Mouse (Mus musculus) frontal cortex, postnatal 25 days (tissue): Measurements from ENCODE around the gene Brat1.

Experiments used
- DNase-seq, 2 experiments: peaks; one replicate each; pipeline ENCODE4 v3.0.0; 2022; ENCODE audit warnings: low spot score in 2 of 2

The Brat1 gene

DNA sequence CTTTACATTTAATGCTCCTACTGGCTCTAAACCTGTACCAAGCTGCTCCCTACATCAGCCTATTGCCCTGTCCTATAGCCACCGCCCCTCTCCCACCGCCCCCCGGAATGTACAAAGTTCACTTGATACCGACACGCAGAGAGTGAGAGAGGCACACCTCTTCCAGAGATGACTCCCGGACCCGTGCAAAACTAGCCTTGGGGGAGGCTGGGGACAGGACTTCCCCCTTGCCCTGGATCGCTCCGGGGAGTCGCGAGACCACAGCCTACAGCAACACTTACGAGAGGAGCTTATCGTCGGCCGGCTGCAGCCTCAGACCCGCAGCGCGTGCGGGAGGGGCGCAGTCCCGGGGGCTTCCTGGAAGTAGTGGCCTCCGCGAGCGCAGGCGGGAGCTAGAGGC is 3.1 kb upstream of the Brat1 start:
- DNase-seq = no peak

DNA sequence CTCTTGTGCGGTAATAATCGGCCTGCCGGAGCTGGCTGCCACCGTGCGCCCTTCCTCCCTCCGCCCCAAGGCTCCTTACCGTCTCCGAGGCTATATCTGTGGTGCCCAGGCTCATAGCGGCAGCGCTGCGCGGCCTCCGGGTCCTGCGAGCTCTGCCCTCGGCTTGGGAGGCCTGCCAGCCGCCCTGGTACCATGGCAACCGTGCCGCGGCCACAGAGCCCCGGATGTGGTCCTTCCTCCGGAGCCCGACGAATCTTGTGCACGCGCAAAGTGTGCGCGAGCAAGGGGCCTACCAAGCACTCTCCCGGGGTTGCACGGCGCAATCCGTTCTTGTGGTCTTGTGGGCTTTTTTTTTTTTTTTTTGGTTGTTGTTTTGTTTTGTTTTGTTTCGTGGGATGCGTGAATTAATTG is 2.7 kb upstream of the Brat1 start, which contains the start of gene Iqce:
Gene Iqce, minus strand, starts transcription at position 276 of the 411 bp plus-strand sequence.
- peak; percentile 89 to 92 for DNase-seq

DNA sequence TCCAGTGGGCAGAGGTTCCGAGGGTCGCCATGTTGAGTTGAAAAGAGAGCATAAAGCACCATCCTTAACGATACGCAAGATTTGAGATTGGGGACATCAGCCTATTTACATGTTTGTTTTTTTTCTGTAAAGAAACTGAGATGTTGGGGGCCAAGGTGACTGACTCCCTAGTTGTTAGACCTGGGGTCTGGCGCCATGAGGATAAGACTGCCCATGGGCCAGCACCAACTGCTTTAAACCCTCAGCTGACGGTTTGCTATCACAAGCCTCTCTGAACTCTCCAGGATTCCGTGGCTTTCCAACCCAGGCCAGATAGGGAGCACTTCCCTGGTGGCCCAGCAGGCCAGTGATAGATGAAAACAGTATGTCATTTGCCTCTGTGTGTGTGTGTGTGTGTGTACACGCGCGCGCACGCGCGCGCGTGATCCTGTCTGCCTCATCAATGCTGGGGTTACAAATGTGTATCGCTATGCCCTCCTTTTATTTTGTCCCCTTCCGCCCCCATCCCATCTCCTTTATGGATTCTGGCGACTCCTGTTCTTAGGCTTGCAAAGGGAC is 2.1 kb upstream of the Brat1 start:
- DNase-seq = no peak

DNA sequence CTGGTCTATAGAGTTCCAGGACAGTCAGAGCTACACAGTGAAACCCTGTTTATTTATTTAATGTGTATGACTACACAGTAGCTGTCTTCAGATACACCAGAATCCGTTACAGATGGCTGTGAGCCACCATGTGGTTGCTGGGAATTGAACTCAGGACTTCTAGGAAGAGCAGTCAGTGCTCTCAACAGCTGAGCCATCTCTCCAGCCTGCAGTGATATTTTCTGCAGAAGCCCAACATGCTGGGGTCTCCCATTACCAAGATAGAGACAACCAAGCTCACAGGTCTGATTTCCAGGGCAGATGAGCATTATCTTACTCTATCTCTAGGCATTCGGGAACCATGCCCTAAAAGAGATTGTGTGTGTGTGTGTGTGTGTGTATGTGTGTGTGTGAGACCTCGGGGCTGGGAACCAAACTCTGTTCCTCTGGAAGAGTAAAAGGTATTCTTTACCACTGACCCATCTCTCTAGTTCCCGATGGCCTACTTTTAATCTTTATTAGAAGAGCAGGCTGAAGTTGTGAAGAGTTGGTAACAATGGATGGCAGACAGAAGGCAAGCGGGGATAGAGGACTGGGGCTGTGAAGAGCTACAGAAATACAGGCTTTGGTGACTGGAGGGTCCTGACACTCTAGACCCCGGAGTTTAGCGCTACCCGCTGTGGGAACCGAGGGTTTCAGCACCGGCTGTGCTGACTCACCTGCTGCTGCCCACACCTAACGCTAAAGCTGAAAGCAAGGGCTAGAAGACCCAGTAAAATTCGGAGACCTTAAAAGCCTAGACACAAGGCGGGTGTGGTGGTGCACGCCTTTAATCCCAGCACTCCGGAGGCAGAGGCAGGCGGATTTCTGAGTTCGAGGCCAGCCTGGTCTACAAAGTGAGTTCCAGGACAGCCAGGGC is 1.1 kb upstream of the Brat1 start:
- no peak for DNase-seq

DNA sequence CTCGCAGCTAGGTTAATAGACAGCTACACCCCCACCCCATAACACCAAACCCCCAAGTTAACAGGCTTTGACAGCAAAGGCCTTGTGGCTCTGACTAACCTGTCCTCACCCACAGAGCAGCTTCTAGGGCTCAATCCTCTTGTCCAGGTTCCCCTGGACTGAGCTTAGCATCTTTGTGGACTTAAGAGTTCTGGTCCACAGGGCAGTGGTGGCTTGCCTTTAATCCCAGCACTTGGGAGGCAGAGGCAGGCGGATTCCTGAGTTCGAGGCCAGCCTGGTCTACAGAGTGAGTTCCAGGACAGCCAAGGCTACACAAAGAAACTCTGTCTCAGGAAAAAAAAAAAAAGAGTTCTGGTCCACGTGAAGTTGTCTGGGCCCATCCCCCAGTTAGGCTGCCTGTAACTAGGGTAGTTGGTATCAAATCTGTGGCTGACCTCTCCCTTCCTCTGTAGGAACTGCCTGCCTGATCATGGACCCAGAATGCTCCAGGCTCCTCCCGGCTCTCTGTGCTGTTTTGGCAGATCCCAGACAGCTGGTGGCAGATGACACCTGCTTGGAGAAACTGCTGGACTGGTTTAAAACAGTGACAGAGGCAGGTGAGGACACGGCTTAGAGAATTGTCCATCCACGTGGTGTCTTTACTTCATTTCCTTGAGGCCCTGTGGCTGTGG is 825 bp downstream of the Brat1 start:
- no peak for DNase-seq

DNA sequence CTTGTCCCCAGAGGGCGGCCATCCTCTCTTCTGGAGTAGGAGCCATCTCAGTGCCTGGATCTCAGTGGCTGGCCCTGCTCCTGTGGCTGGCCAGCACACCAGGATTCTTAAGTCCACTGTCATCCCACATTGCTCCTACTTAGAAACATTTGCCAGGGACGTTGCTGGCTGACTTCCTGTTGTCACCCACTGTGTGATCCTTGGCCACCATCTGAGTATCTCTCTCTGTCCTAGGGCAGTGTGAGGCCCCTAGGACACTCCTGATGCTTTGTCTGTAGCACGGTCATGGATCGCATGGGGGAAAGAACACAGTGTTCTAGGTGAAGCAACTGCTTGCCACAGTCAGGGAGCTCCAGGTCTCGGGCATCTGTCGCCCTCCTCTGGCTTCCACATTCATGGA is 5.5 kb downstream of the Brat1 start:
- DNase-seq = no peak

DNA sequence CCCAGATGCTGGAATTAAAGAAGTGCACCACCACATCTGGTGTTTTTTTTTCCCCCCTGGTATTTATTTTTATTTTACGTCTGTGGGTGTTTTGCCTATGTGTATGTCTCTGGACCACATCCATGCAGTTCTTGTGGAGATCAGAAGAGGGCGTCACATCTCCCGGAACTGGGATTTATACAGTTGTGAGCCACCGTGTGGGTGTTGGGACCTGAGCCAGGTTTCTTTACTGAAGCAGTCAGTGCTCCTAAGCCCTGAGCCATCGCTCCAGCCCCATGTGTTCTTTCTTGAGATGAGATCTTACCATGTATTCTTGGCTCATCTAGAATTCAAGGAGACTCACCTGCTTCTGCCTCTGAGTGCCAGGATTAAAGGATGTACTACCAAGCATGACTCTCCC is 6.2 kb downstream of the Brat1 start:
- no peak for DNase-seq

DNA sequence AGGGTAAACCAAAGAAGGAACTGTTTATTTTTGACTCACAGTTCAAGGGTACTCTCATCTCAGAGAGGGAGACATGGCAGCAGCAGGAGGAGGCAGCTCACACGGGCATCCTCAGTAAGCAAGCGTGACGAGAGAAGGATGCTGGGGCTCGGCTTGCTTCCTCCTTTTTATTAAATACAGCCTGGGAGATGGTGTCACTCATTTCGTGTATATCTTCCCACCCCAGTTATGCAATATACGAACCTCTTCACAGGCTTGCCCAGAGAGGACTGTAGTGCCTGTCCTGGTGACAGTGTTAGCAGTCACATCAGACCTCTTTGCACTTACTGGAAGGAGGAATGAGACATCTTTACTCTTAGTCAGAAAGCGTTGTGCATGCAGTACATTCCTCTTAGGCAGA is 16.0 kb downstream of the Brat1 start:
- DNase-seq = no peak

DNA sequence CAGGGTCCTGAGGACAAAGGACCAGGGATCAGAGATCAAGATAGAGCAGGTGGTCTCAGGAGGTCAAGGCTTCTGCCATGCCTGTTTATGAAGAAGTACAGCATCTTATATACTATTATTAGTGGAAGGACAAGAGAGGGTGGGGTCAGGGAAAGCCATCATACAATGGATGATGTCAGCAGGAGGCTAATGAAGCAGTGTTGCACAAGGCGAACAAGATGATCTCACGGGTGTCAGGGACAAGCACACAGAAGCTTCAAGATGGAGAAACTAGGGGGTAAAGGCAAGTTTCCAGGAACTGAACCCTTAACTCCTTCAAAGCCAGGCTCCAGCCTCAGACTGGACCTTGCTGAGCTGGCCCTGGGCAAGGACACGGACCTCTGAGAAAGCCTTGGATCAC is 17.3 kb downstream of the Brat1 start:
- DNase-seq = no peak

DNA sequence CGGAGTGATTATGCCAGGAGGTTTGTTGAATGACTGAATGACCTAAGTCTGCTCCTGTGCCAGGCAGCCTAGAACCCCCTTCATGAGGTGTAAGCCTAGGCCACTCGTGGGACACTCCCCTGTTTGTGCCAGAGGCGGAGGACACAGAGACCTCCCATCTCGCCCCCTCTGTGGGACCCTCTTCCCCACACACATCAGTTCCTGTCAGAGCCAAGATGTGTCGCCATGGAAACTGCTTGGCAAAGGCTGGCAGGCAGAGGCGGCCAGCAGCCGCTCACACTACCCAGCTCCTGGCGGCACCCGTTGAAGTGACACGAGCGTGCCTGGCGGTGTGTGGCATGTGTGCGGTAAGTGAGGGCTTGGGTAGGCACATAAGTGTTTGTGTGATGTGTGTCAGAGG is 19.0 kb downstream of the Brat1 start, which contains the start of gene Amz1:
Gene Amz1, plus strand, starts transcription at position 306 of the 400 bp plus-strand sequence.
- DNase-seq = peak; percentile 45 to 57

DNA sequence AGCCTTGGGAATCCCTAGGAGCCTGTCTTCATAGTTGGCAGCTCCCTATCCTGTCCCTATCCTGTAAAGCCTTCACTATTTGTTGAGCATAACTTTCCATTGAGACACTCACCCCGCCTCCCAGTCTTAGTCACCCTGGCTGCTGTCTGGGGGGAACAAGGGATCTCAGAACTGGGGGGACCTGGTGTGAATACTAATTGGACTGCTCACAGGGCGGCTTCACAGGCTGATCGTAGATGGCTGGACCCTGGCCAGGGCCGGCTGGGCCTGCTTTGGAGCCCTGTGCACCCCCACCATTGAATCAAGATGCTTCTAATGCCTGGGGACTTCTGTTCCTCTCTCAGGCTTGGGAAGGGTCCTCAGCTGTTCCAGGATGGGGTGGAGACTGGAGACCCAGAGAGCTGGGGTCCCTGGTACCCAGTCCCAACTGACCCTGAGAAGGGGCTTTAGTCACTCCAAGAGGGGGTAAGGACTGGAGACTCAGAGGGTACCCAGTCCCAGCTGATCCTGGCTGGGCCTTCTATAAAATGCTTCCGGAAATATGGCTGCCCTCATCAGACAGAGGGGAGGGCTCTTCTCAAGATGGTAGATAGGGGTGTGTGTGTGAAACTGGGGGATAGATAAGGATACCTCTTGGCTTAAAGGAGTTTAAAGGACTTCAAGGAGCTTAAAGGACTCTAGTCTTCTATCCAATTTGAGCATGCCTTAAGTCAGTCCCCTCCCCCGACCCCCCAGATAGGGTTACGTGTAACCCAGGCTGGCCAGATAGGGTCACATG is 21.4 kb downstream of the Brat1 start:
- DNase-seq = no peak

DNA sequence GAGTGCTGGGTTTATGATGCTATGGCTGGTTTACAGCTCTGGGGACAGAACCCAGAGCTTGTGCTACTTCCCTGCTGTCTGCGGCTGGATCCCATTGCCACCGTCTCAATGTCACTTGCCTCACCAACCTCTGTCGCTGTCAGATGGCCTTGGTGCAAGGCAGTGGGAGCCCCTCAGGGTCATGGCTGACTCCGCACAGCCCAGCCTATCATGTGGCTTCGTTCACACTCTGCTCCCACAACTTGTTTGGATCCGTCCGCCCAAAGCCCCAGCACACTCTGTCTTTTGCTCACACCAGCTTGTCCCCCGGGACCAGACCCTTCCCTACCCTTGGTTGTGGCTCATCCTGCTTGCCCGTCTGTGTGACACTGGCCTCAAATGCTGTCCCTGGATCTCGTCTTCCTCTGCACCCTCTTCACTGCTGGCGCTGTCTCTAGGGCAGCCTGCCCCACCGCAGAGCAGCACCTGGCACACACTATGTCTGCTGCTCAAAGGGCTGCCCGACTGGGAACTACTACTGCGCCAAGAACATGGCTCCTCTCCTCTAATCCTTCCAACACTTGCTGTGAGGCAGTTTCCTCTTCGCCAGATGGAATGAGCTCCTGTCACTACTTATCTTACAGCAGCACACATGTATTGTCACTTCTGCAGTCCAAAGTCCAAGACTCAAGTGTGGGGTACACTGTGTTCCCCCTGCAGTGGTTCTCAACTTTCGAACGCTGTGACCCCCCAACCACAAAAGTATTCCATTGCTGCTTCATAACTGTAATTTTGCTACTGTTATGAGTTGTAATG is 22.3 kb downstream of the Brat1 start:
- no peak for DNase-seq

DNA sequence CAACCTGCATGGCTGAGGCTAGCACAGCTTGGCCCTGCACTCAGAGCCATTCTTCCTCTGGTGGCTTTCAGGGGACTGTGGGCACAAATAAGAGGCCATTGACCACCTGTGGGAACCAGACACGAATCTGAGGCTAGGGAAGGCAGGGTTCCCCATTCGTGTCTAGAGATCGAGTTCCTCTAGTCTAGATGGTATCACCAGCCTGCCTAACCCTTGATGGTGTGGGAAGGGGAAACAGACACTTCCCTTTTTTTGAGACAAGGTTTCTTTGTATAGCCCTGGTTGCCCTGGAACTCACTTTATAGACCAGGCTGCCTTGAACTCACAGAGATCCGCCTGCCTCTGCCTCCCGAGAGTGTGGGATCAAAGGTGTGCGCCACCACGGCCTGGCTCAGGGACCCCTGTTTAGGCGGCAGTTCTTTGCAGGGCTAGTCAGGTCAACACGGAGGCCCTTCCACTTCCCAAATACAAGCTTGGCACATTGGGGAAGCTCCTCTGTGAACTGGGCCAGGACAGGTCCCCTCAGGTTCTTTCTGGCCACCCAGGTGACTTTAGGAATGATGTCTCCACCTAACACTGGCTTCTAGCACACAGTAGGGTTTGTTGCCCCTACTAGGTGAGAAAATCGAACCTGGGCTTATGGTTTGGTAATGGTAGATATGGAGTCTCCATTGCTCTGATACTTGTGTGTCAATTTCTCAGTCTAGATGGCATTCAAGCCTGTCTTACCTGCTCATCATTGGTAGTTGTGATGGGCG is 26.4 kb downstream of the Brat1 start:
- no peak for DNase-seq

DNA sequence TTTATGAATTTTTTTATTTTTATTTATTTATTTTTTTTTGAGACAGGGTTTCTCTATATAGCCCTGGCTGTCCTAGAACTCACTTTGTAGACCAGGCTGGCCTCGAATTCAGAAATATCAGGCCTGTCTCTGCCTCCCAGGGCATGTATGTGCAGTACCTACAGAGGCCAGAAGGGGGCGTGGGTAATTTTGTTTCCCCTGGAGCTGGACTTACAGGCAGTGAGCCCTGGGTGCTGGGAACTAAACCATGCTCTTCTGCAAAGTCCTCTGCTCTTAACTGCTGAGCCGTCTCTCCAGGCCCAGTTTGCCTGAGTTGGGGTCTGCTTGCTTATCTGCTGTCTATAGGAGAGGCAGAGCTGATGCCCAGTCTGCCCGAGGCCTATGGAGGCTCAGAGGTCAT is 27.4 kb downstream of the Brat1 start:
- no peak for DNase-seq

DNA sequence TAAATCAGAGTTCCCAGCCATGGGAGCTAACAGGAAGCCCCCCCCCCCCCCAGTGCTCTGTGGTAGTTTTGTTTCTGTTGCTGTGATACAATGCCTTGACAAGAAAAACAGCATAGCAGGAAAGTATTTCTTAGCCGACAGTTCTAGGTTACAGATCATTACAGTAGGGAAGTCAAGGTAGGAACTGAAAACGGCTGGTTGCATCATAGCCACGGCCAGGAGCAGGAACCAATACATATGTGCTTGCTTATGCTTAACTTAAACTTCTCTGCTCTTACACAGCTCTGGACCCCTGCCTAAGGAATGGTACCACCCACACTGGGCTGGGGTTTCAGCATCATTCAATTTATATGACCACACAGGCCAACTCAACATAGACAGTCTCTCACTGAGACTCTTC is 28.5 kb downstream of the Brat1 start:
- no peak for DNase-seq

DNA sequence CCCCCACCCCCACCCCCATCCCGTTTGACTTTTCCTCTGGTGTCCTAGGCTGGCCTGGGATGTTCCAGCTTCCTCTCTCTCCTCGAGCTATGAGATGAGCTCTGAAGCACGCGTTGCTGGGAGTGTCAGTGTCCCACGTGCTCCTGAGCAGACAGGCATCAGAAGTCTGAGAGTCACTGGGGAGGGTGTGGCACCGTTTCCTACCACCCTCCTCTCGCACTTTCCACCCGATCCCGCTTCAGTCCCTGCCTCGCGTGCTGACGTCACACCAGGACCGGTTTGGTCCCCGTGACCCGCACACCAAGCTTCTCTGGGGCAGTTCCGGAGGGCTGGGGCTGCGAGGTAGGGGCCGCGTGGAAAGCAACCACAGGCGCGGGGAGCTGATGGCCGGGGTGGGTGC is 30.5 kb downstream of the Brat1 start:
- no peak for DNase-seq

DNA sequence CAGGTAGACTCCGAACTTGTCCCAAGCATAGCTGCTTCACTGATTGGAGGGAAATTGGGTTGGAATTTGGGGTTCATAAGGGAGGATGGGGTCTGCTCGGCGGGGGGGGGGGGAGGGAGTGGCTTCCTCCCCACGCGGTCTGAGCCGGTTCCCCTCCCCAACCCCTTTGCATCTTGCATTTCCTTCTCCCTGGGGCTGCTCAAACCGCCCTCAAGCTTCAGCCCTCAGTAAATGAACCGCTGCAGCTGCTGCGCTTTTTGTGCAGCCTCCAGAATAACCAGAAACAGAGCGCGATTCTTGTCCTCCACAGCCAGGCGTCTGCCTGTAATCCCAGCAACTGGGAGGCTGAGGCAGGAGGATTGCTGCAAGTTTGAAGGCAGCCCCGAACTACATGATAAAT is 31.4 kb downstream of the Brat1 start:
- DNase-seq = no peak

DNA sequence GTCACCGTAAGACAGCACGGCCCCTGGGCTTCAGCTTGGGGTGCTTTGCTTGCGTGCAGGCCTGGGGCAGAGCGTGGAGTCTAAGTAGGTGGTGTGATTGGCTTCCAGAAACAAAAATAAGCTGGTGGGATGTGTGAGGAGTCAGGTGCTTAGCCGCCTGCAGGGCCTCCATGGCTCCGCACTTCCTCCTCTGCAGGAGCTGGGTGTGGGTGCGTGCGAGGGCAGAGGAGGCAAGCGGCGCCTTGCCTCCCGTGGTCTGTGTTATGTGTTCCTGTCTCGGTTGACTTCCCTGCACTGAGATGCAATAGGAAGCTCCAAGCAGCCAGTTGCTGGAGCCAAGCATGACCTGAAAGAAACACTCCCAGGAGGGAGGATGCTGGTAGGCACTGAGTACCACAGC is 35.0 kb downstream of the Brat1 start:
- no peak for DNase-seq

DNA sequence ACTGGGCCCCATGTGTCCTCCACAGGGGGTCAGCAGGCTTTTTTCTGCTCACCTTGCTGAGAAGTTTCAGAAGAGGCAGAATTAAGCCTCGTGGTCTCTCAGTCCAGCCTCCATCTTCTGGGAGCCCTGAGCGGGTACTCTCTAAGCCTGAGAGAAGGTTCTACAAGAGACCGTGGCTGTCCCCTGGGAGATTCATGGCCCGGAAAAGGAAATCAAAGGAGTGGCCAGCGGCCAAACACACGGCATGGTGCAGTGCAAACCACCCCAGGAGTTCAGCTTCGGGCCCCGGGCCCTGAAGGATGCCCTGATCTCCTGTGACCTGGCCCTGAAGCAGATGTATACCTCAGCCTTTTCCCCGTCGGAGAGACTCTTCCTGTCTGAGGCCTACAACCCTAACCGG is 36.2 kb downstream of the Brat1 start:
- DNase-seq = no peak

DNA sequence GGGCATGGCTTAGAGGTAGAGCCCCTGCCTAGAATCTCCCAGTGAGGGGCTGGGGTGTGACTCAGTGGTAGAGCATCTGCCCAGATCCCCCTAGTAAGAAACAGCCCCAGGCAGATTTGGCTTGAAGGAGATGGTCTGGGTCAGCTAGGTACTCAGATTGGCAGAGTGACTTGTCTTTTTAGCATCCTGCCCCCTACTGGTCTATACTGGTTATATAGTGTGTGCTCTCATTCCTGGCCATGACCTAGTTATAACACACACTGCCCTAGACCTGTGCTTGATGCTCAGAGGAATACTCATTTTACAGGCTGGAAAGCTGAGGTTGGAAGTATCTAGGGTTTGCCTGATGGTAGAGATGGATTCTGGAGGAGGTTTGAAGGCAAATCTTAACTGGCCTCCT is 37.1 kb downstream of the Brat1 start:
- no peak for DNase-seq
